Mouse (Mus musculus) cerebellum, adult 18-20 months (tissue): ENCODE results near the gene Prkcq.

ENCODE experiments used
- DNase-seq, 2 experiments: peaks; one replicate each; pipeline ENCODE4 v3.0.0; 2021

The Prkcq gene

DNA sequence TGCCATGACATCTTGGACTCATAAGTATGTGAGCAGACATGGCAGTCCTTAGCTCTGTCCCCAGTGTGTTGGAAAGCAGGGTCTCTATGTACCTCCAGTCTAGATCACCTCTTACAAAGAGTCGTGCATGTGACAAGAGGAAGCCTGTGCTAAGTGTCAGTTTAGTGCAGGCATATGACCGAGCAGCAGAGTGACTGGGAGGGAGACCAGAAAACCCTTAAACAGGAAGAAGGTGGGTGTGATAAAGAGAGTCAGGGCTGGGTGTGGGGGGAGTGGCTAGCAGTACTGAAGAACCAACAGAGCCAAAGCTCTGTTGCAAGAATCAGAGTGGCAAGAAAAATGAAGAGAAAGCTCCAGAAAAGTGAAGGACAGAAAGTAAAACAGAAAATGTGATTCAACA is 15.3 kb downstream of the Prkcq start:
- DNase-seq: no peak

DNA sequence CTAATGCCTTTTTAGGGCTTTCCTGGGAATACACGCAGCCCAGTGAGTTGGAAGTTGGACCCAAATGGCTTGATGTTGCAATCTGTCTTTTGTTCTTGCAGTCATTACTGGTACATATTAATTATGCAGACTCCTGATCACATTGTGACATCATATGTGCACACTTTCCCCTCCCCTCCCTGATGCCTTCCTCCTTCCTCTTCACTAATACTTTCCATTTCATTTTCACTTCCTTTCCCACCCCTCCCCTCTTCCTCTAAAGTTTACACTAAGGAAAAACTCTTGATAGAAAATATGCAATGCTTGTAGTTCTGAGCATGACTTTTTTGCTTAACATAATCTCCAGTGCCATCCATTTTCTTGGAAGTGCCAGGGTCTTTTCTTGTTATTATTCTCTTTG is 16.4 kb downstream of the Prkcq start:
- DNase-seq: no peak

GRCm38 (mm10) chr2:11189150-11189767 is 17.4 kb downstream of the Prkcq start:
- DNase-seq: no peak

DNA sequence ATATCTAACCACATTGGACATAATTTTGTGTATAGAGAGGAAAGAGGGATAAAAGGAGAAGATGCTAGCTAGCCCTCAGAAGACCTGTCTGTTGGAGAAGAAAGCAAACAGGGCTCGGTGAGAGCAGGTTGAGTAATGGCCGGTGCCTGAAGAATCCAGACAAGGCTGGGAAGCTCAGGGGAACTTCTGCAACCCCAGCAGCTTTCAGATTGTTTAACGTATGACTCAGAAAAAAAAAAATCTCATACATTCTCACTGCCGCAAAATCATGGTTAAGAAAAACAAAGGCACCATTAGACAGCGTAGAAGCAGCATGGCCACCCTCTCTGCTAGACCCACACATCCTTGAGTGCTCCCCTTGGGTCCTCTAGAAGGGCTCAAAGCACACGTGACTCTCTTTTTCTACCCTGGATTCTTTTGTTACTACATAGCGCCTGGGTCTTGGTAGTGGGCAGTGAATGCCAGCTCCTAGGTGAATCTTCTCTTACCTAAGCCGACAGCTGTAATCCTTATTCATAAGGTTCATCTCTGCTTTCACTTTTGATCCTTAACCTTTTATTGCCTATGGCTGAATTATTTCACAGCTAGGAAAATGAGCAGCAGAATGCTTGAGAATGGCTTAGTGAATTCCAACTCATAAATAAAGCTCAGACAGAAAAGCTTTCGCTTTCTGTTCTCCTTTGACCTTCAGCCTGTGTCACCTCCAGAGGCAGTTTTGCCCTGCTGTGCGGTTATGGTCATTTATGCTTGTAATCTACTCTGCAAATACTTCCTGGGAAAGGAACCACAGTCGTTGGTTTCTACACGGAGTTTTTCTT is 20.6 kb downstream of the Prkcq start:
- DNase-seq: no peak

- DNase-seq: no peak
Measured at GRCm38 (mm10) chr2:11193099-11193618, 21.3 kb downstream of the Prkcq start.

DNA sequence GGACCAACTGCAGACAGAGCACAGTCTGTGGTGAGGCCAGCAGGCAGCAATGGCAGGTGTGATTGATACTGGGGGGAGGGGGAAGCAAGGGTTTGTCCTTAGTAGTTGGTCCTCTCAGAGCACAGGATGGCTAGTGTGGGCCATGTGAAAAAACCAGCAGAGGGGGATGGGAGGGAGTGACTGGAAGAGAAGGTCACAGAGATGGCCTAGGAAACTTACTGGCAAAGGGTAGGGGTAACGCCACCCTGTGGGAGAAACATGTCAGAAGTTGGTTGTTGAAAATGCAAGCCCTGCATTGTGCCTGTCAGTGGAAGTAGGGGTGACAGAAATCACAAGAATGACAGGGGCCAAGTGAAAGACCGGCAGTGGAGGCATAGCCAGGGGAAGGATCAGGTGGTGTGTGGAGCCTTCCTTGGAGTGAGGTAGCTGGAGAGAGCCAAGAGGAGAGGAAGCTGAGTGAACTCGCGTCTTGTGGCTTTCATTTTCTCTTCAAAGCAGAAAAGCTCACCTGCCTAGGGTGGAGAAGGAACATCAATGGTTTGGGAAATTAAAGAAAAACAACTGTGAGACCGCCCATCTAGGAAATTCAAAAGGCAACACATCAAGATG is 22.9 kb downstream of the Prkcq start:
- DNase-seq: no peak

DNA sequence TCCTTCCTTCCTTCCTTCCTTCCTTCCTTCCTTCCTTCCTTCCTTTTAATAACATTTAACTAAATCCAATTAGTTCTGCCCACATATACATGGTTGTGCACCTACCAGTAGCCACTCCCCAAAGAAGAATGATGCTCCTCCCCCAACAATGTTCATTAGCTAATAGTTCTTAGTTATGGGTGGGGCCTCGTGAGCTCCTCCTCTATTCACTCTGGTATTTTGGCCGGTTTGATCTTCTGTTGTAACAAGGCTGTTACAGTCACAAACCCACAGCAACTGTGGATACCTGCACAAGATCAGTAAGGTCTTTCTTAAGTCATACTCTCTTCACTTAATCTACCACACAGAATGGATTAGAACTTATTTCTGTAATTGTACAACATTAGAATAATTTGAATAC is 24.2 kb downstream of the Prkcq start:
- DNase-seq: no peak

DNA sequence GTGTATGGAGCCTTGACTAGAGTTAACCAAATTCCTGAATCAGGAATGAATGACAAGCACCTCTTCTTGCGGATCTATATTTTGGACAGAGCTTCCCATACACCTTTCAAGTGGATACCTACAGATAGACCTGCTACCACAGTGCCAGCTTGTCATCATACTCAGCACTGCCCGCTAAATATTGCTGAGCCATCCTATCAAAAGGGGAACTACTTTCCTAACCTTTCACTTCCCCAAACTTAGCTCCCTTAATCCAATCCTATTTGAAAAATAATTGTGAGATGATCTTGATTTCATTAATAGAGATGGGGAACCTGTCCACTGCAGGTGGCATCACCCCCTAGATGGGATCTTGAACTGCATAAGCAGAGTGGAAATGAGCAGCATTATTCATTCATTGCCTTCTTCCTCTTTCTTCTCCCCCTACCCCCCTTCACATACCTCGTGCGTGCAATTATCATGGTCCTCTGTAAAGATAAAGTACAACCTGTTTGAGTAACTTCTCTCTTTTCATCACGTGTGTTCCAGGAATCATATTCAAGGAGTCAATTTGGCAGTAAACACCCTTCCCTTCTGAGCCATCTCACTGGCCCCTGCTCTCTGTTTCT is 25.1 kb downstream of the Prkcq start:
- no peak for DNase-seq

DNA sequence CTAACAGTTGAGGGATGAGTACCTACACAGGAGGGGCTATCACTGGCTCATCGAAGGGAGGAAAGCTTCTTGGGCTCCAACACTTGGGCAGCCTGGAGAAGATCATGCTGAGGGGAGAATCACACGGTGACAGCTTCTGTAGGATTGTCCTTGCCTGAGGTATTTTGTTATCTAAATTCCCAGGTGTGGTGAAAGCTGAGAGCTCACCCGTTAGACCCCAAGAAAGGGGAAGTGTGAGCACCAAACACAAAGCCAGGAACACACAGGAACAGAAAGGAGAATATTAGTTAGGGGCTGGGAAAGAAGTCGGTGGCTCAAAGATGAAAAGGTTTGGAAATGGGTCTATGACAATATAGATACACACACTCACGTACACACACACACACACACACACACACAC is 27.7 kb downstream of the Prkcq start:
- DNase-seq: no peak

DNA sequence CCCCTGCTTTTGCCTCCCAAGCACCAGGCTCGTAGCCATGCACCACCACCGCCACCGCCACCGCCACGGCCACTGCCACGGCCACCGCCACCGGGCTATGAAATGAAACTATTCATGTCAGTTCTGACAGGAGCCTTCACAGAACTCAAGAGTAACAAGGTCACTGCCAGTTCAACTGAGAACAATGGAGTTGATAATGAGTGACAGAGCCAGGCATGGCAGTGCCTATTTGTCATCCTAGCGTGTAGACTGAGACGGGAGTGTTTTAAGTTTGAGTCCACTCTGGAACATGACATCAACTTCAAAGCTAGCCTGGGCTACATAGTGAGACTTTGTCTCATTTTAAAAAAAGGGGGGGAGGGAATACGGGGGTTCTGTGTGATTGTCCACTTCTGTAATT is 30.9 kb downstream of the Prkcq start:
- DNase-seq: no peak

- no peak for DNase-seq
Measured at GRCm38 (mm10) chr2:11203261-11203660, 31.4 kb downstream of the Prkcq start.

GRCm38 (mm10) chr2:11204232-11204631 is 32.3 kb downstream of the Prkcq start:
- DNase-seq: no peak

GRCm38 (mm10) chr2:11204961-11205360 is 33.1 kb downstream of the Prkcq start:
- DNase-seq: no peak

GRCm38 (mm10) chr2:11205720-11206119 is 33.8 kb downstream of the Prkcq start:
- DNase-seq: no peak

DNA sequence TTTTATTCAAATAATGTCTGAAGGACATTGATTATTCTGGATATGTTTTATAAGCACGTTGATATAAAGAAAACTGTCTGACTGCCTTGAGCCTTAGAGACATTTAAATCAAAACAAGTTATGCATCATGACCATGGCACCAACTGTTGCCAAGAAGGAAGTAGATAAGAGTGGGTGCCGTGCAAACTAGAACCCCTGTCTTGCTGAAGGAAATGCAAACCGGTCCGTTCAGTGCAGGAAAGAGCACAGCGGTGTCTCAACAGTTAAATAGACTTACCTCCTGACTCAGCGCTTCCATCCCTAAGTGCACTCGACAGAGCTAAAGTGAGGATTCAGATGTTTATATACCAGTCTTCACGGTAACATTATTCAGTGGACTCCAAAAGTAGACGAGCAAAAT is 36.4 kb downstream of the Prkcq start:
- DNase-seq: no peak

DNA sequence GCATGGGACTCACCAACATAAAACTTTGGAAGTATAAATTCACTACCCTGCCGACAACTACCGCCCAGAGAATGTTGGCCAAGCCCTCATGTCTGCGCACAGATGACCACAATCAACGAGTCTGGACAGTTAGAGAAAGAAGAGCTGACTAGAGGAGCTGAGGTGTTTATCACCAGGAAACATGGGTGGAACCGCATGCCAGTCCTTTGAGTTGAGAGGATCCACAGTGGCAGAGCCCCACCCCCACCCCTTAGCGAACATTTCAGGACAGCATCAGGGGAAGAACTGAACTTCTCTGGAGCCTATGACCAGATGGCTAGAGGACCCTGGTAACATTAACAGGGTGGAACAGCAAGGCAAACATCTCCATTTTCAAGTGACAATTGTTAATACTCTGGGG is 37.4 kb downstream of the Prkcq start:
- DNase-seq: no peak

DNA sequence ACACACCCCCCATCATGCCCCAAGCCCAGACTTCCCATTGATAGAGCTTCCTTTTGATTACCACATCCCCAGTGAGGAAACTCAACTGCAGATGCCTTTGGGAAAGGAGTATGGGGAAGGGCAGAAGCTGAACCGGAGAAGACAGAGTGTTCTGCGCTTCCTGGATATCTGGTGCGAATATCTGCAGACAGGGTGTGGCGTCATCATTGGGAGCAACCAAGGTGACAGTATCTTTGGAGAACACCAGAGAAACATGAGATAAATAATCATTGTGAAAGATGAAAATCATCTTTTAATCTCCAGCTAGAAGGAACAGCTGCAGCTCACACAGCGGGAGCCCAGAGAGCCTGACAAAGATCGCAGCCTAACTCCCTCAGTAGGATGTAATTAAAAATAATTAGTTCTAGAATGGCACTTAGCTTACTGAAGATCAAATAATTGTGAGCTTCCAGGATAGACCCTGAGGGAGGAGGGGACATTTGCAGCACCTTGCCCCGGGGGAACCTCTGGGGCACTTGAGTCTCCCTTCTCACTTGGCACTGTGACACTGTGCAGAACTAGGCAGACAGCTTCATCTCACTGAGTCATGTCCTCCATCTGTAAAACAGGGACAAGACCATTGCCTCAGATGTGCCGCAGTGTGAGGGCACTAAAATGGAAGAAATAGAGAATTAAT is 38.5 kb downstream of the Prkcq start:
- DNase-seq: no peak

- DNase-seq: no peak
Measured at GRCm38 (mm10) chr2:11211961-11212562, 40.2 kb downstream of the Prkcq start.

DNA sequence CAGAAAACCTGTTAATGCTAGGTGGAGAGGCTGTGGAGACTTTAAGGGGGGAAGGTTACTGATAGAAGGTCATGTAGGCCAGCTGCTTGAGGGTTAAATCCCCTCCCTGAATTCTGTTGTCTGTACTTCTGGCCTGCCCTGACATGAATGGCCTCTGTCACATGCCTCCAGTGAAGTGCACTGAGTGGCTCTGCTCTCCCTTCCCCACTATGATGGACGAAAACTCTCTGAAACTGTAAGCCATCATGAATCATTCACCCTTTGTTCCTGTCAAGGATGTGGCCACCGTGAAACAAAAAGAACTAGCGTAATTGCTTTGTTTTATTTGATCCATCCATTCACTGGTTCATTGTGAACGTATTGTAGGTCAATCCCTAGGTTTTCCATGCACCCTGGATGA is 44.5 kb downstream of the Prkcq start:
- no peak for DNase-seq

GRCm38 (mm10) chr2:11216847-11217246 is 44.9 kb downstream of the Prkcq start:
- no peak for DNase-seq

DNA sequence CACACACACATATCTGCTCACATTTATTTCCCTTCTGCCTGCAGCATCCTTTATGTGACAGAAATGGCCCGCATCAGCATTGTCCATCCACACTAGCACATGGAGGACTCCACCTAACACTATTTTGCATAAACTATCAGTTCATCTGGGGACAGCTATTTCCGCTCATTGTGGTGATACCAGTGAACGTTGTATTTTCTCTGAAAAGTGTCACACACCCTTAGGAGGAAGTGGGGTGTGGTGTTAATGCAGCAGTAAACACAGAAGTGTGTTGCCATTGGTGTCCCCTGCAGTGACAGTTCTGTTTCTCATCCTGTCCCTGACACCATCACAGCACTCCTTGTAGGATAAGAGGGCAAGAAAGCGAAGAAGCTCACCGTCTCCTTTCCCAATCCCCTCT is 46.2 kb downstream of the Prkcq start:
- no peak for DNase-seq

- DNase-seq: no peak
Measured at GRCm38 (mm10) chr2:11219262-11219661, 47.4 kb downstream of the Prkcq start.
